Mouse (Mus musculus): Measurements from ENCODE around the gene Pigl.

DNA sequence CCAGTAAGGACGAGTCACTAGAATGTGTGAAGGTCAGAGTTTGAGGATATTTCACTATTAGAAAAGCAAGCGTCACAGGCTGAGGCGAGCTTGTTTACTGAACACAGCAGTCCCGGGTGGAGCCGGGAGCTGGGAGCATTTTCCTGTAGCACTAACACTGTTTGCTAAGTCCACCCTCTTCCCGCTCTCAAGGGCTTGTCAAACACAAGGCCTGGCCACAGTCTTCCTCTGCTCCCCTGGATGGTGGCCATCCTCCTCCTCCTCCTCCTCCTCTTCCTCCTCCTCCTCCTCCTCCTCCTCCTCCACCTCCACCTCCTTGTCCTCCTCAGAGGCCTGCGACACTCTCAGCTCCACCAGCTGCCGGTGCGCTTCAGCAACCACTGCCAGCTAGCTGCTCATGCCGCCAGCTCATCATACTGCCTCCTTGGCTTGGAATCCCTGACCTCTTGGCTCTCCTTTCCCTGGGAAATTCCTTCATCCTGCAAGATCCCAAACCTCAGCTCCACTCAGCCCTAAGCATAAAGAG is 37.1 kb downstream of the Pigl start:
- no peak for TF ChIP-seq CTCF (IDR thresholded peaks at IDR 0.05; ENCODE audit: extremely low read depth, insufficient read length, insufficient replicate concordance, low read depth, low read length)
- no peak for TF ChIP-seq POLR2A (IDR thresholded peaks at IDR 0.05; ENCODE audit: low read depth, low read length)
